Mouse (Mus musculus): ENCODE measurements around the gene Slc22a14. TPM values are rescaled to one million over a fixed set of nuclear protein-coding genes. Genes with fewer than 3 reads are reported as not detected.

The Slc22a14 gene
- total RNA-seq, 2 experiments from 2014 or later, result 0.22 TPM; not detected in 1

Other genes starting within 250 kb of the Slc22a14 start
- 1 to 10 TPM; 1.3 to 2.6 TPM for gene Acaa1b, start 208.5 kb downstream of the Slc22a14 start, total RNA-seq (2021)
- not detected for gene Gm47289, start 206.4 kb downstream of the Slc22a14 start, total RNA-seq (2021)
- not detected for gene Slc22a13, start 156.5 kb downstream of the Slc22a14 start, total RNA-seq (2021)
- 10 to 100 TPM; 37.8 to 39.9 TPM for gene Oxsr1, start 43.1 kb downstream of the Slc22a14 start, total RNA-seq (2021)
- gene Acaa1a, start 25.9 kb downstream of the Slc22a14 start, total RNA-seq (2021), result 10 to 100 TPM; 81.0 to 81.7 TPM
- gene Myd88, start 24.1 kb downstream of the Slc22a14 start, total RNA-seq (2021), result 10 to 100 TPM; 15.7 to 16.4 TPM
- under 1 TPM; 0.24 to 0.29 TPM for gene Xylb, start 8.2 kb downstream of the Slc22a14 start, total RNA-seq (2021)
- 1 to 10 TPM; 5.7 to 6.7 TPM for gene Acvr2b, start 36.6 kb upstream of the Slc22a14 start, total RNA-seq (2021)
- gene Exog, start 79.4 kb upstream of the Slc22a14 start, total RNA-seq (2021), result 1 to 10 TPM; 2.4 to 3.2 TPM
- 100 to 1,000 TPM; 129 to 133 TPM for gene Scn5a, start 213.5 kb upstream of the Slc22a14 start, total RNA-seq (2021)